Mouse (Mus musculus) spleen, postnatal 36 days (tissue): ENCODE measurements at regions not wholly inside any gene's neighbourhood (a gene's known extent, or its start where the extent isn't known, plus 50 kb on each side); places are given as distances from the start of the nearest gene placed in this dataset.

Source experiments
- DNase-seq, 2 experiments: peaks; one replicate each; pipeline ENCODE4 v3.0.0; 2022; ENCODE audit warnings: low spot score in 2 of 2, mixed read lengths in 1 of 2

- DNase-seq = no peak
Measured at GRCm38 (mm10) chr10:21446641-21447040, 69.5 kb downstream of the Aldh8a1 start.

GRCm38 (mm10) chr10:21448132-21448531 lies 71.0 kb downstream of the Aldh8a1 start:
- no peak for DNase-seq

- no peak for DNase-seq
Measured at GRCm38 (mm10) chr10:21448942-21449341, 71.9 kb downstream of the Aldh8a1 start.

- no peak for DNase-seq
Measured at GRCm38 (mm10) chr10:21452611-21453010, 75.5 kb downstream of the Aldh8a1 start.

GRCm38 (mm10) chr10:21453527-21453926 lies 76.4 kb downstream of the Aldh8a1 start:
- DNase-seq = no peak

GRCm38 (mm10) chr10:21454153-21454552 lies 77.1 kb downstream of the Aldh8a1 start:
- DNase-seq = no peak

- DNase-seq = no peak
Measured at GRCm38 (mm10) chr10:21454757-21455156, 77.7 kb downstream of the Aldh8a1 start.

GRCm38 (mm10) chr10:21455863-21456262 lies 78.8 kb downstream of the Aldh8a1 start:
- DNase-seq = no peak

- no peak for DNase-seq
Measured at GRCm38 (mm10) chr10:21456359-21456758, 79.3 kb downstream of the Aldh8a1 start.

- DNase-seq = no peak
Measured at GRCm38 (mm10) chr10:21456991-21457390, 79.9 kb downstream of the Aldh8a1 start.

GRCm38 (mm10) chr10:21458608-21459007 lies 81.5 kb downstream of the Aldh8a1 start:
- no peak for DNase-seq

- DNase-seq = no peak
Measured at GRCm38 (mm10) chr10:21460062-21460461, 83.0 kb downstream of the Aldh8a1 start.

GRCm38 (mm10) chr10:21462915-21463314 lies 85.8 kb downstream of the Aldh8a1 start:
- DNase-seq = no peak

- DNase-seq = peak; percentile 70 to 78
Measured at GRCm38 (mm10) chr10:21465362-21465761, 88.3 kb downstream of the Aldh8a1 start.

- DNase-seq = no peak
Measured at GRCm38 (mm10) chr10:21465806-21466377, 88.8 kb downstream of the Aldh8a1 start.

- no peak for DNase-seq
Measured at GRCm38 (mm10) chr10:21467425-21468085, 90.5 kb downstream of the Aldh8a1 start.

- peak; percentile 49 to 51 for DNase-seq
Measured at GRCm38 (mm10) chr10:21468421-21468820, 91.3 kb downstream of the Aldh8a1 start.

GRCm38 (mm10) chr10:21469961-21470360 lies 92.9 kb downstream of the Aldh8a1 start:
- DNase-seq = no peak

- DNase-seq = no peak
Measured at GRCm38 (mm10) chr10:21470589-21470988, 93.5 kb downstream of the Aldh8a1 start.

- DNase-seq = no peak
Measured at GRCm38 (mm10) chr10:21474242-21474641, 97.2 kb downstream of the Aldh8a1 start.

GRCm38 (mm10) chr10:21478004-21478403 lies 100.9 kb downstream of the Aldh8a1 start:
- no peak for DNase-seq

- DNase-seq = no peak
Measured at GRCm38 (mm10) chr10:21479403-21479802, 102.3 kb downstream of the Aldh8a1 start.

- DNase-seq = no peak
Measured at GRCm38 (mm10) chr10:21481255-21481654, 104.2 kb downstream of the Aldh8a1 start.

- DNase-seq = no peak
Measured at GRCm38 (mm10) chr10:21482055-21482454, 105.0 kb downstream of the Aldh8a1 start.
